Mouse (Mus musculus): ENCODE data around the gene Krt7.
A peak's percentile ranks its signal among the peaks of the same experiment; 100 is the strongest.

The Krt7 gene

DNA sequence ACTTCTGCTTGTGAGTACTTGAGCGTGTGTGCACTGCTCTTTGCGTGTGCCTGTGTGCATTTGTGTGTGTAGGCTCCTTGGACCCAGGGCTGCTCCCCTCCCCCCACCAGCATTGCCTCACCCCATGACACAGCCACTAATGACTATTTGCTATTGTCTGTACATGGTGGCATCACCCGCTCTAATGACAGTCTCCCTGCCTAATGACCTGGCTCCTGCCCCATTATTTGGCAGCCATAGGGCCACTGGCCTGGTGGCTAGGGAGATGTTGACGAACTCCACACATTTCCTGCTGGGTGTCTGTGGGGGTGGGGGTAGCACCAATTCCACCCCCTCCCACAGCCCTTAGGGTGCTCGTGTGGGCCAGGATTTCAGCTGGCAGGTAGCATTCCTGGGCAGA, 32.2 kb upstream of the Krt7 start:
- no peak for DNase-seq

GRCm38 (mm10) chr15:101381758-101382157, 29.1 kb upstream of the Krt7 start:
- DNase-seq, result no peak

DNA sequence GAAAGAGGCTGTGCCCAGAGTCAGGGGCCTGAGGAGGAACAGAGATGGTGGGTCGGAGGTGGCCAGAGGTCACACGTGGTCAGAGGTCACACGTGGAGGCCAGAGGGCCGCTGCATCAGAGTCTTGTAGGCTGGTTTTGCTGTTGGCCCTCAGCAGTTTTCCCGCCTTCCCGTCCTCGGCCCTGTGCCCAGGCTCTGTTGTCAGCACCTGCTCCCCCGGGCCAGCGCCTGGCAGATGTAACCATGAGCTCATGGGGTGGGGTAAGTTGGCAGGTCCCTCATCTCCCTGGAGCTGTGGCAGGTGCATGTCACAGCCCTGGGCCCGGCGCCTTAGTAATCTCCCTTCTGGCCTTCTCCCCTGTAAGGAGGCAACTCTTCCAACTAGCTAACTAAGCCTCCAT, 28.0 kb upstream of the Krt7 start:
- DNase-seq, result no peak

DNA sequence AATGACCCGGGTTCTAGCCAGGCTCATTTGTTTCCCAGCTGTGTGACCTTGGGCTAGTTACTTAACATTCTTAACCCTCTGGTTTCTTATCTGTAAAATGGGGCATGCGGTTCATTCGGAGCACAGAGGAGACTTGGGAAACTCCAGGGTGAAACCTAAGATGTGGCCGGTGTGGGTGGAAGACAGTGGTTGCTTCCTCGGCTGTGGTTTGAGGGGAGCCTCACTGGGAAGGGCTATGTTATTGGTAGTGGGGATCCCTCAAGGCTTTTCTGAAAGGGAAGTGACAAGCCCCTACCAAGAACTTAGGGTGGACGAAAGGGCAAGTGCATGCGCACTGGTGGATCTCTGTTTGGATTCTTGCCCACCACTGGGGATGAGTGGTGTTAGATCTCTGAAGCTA, 26.2 kb upstream of the Krt7 start:
- no peak for DNase-seq

DNA sequence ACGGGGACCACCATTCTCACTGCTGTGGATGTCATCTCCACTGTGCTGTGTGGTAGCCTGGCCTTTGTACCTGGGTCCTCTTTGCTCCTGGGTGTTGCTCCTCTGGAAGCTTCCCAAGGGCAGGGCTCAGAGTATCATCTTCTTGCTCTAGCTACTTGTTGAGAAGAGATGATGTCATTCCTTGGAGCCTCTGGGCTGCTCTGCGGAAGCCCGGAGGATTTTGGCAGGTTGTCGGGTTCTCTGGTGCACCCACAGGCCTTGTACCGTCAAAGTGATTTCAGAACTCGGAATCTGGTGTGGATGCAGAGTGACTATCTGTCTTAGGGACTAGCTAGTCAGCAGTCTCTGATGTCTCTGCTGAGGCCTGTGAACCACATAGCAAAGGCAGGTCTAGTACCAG, 25.8 kb upstream of the Krt7 start:
- no peak for DNase-seq

DNA sequence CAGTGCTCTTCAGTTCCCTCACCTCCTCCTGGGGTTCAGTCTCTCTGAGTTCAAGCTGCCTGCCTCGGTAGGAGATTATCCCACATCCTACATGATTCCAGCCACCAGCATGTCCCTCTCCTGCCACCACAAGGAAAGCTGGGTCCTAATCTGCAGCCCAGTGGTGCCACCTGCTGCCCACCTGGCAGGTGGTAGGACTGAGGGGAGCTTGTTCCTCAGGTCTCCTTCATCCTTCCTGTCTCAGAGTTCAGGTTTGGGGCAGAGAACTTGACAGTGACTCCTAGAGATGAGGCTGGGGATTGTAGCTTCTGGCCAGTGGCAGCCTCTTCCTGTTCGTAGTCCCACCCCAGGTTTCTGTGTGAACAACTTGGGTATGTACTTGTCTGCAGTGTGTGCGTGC, 23.7 kb upstream of the Krt7 start:
- peak; percentile 19 to 23 for DNase-seq

DNA sequence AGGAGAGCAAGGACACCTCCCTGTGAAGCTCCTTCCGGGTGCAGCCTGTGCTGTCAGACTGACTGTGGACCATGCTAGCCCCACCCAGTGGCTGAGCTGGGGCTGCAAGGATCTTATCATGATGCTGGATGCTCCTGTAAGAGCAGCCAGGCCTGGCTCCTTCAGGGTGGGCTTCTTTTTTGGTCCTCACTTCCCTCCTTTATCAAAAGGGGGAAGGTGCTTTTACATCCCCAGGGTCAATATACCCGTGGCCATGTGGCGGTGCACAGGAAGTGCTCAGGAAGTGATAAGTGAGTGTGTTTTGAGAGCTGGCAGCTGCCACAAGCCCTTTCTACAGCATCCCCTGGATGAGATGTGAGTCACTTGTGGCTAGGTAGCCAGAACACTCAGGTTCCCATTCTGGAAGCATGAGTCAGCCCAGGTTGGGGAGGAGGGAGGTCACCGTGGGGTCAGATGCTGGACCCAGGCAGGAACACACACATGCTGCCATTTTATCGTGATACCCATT, 22.8 kb upstream of the Krt7 start:
- peak; percentile 38 to 42 for DNase-seq

DNA sequence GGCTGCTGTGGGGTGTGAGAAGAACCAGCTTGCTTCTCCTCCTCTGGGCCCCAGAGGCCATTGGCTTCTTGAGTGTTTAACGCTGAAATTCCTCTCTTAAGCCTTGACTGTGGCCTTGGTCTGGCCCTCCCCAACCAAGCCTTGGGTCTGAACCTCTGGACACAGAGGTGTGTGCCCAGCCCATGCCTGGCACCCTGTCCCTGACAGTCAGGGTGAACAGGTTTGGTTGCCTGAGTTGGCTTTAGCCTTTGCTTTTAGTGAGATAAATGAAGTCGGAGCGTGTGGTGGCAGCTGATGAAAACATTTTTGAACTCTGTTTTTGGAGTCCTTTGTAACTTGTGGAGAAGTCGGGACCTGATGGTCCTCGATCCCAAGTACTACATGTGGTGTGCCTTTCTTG, 20.6 kb upstream of the Krt7 start:
- no peak for DNase-seq

DNA sequence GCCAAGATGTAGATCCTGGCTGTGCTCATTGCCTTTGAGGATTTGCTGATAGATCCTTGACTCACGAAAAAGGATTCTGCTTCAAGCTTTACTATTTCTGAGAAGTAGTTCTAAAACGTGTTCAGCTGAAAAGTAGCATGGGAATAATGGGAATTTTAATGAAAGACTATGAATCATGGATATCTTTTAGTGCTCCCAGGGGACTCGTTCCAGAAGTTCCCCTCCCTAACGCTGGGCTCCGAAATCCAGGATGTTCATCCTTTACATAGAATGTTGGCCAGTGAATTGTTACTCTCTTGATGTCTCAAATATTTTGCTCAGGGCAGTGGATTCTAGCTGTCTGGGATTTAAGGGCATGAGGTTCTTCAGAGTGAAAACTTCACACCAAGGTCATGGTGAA, 18.6 kb upstream of the Krt7 start:
- DNase-seq, result no peak

- DNase-seq, result no peak
Observed at GRCm38 (mm10) chr15:101394908-101395307, 15.9 kb upstream of the Krt7 start.

DNA sequence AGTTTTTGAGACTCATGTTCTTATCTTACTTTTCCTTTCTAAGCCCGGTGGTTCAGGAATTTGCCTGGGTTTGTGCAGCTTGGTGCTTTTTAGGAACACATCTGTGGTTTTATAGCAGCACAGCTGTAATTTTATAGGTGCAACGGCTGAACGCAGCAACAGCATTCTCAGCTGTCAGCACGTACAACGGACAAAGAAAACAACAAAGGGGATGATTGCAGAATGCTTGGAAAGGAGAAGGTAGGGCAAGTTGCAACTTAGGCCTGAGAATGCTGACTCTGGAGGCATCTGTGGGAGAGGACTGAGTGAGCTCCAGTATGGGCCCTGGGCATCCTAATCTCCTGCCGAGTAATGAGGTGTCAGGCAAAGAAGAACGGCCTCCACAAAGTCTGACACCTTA, 14.4 kb upstream of the Krt7 start:
- no peak for DNase-seq

GRCm38 (mm10) chr15:101396921-101397320, 13.9 kb upstream of the Krt7 start:
- DNase-seq, result no peak

DNA sequence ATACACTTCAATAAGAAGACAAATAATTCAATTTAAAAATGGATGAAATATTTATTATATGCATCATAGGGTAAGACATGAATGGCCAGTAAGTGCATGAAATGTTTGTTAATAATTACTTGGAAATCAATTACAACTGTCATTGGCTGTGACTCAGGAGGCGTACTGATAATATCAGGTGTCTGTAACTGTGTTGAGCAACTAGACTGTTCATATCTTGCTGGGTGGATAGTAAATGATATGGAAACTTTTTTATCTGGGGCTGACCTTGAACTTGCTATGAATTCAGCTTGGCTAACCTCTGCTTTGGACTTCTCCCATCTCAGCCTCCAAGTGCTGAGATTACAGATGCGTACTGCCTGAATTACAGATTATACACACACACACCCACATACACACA, 13.2 kb upstream of the Krt7 start:
- no peak for DNase-seq

DNA sequence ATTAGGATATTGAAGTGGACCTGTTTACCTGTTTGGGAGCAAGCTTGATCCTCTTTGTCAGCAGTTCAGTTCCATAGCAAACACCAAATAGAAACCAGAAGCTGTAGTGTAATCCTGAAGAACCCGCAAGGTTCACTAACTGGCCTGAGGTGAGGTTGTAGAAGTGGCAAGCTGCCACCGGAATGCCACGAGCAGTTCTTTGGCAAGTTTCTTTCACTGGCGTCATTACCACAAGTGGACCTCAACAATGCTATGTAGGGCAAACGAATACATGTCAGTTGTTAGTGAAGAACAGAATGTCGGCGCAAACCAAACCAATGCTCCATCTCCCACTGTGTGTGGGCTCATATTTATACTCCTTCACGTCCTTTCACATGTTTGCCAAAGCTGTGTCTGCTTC, 12.6 kb upstream of the Krt7 start:
- DNase-seq, result no peak

DNA sequence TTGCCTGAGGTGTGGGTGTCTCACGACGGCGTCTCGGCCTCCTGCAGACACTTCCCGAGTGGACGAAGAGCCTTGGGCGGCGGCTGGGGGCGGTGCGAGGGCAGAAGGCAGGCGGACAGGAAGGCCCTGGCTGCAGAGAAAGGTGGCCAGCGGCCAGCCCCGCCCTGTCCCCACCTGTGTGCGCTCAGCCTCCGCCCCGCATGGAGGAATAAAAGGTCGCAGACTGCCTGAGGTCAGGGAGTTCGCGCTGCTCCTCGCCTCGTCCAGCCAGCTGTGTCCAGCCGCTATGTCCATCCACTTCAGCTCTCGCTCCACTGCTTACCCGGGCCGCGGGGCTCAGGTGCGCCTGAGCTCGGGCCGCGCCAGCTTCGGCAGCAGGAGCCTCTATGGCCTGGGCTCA, 1.3 kb downstream of the Krt7 start:
- no peak for DNase-seq

DNA sequence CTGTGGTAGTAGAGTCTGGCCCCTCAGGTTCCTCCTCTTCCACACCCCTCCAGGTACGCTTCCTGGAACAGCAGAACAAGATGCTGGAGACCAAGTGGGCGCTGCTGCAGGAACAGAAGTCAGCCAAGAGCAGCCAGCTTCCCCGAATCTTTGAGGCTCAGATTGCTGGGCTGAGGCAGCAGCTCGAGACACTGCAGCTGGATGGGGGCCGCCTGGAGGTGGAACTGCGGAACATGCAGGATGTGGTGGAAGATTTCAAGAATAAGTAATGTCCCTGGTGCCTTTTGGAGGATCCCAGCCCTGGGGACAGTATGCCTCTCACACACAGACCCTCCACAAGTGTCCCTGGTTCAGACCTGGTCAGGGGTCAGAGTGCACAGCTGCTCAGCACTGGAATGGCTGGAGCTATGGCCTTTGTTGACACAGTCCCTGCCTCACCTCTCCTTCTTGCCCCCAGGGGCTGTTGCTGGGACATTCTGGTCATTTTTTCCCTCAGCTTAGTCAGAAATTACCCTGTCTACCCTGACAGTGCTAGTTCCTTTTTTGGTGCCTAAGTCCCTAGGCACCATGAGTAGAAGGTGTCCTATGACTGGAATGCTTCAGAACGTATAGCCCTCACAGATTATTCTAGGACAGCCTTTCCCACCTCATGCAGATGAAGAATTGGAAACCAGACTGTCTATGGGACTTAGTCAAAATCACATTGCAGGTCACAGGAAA, 3.2 kb downstream of the Krt7 start:
- no peak for DNase-seq

DNA sequence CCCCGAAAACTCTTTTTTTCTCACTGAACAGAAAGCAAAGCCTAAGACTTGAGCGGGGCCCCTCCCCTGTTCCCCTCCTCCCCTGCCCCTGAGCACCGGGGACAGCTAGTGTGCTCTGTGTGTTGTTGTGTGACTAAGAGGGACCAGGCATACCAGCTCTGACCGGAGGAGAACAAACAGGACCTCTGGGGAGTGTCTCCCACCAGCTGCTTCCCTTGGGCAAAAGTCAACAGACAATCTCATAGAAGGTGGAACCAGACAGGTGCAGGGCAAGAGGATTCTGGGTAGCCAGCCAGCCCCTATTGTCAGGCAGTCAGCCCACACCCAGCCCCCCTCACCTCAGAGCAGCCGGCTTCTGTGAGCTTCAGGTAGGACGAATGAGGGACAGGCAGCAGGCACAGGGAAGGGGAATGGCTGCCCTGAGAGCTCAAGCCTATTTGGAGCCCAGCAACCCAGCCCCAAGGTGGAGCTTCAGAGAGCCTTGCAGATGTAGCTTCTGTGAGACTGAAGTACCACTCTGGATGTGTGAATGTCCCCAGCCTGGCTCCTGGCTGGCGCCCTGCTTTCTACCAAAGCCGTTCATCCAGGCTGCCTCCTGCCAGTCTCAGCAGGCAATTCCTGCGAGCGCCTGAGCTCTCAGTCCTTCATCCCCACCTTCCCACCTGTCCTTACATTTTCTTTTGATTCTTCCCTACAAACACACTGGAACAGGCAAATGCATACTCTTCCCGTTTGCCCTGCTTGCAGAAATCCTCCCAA, 4.1 kb downstream of the Krt7 start:
- DNase-seq, result no peak

DNA sequence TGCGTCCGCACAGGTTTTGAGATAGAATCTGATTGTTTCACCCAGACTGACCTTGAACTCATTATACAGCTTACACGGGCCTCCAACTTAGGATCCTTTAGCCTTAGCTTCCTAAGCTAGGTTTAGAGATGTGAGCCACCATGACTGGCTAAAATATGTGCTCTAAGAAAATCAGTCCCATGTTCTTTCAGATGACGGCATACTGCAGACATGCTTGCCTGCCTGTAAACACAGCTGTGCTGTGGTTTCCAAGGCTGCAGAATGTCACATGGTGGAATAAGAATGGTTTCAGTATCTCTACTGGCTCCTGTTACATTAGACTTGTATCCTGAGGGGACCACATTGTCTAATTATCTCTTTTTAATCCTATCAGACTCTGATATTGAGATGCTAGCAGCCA, 8.1 kb downstream of the Krt7 start:
- DNase-seq, result no peak

- DNase-seq, result no peak
Observed at GRCm38 (mm10) chr15:101420903-101421302, 10.1 kb downstream of the Krt7 start.

DNA sequence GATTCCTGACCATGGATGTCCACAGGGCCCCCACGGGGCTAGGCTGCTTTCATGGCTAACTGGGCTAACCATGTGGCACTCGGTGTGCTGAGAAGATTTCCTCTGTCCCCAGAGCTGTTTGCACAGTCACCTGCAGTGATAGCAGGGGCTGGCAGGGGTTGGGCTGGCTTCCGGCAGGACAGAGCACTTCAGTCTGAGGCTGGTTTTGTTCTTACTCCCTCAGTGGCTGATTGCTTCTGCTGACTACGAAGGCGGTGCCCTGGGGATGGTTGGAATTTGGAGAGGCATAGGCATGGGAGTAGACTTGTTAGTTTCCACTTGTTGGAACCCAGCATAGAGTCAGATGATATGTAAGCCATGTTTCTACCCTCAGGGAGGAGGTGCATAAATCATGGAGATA, 14.1 kb downstream of the Krt7 start:
- no peak for DNase-seq

DNA sequence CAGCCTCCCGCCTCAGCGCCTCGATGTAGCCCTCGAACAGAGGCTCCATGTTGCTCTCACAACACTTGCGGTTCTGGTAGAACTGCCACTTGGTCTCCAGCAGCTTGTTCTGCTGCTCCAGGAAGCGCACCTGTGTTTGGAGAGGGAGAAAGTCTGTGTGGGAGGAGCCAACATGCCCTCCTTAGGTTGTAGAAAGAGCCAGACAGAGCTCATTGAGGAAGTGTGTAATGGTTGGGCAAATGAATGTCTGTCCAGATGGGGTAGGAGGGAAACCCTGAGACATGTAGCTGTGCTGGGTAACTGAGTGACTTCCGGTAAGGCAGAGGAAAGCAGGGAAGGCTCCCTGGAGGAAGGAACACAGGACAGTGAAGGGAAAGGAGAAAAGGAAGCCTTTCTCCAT, 25.8 kb downstream of the Krt7 start:
- no peak for DNase-seq

DNA sequence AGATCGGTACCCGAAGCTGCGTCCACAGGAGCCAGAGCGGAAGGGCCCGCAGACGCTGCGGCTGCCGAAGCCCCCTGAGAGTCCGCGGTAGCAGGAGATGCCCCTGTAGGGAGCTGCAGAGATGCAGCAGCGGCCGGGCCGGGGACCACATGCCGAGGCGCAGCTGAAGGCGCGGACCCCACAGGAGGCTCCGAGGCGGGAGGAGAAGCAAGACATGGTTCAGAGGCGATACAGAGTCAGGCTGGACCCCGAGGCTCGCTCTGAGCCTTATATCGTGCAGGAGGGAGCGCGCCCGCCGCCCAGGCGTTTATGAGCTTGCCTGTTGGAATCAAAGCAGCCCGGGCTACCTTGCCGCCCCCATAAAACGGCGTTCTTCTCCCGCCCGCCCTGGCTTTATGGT, 27.7 kb downstream of the Krt7 start, which contains the start of gene Krt87:
TSS of gene Krt87 (minus strand) at position 250 of the 400 bp plus-strand sequence.
- no peak for DNase-seq

- no peak for DNase-seq
Observed at GRCm38 (mm10) chr15:101440837-101441236, 30.0 kb downstream of the Krt7 start.

- no peak for DNase-seq
Observed at GRCm38 (mm10) chr15:101446572-101446971, 35.7 kb downstream of the Krt7 start.

DNA sequence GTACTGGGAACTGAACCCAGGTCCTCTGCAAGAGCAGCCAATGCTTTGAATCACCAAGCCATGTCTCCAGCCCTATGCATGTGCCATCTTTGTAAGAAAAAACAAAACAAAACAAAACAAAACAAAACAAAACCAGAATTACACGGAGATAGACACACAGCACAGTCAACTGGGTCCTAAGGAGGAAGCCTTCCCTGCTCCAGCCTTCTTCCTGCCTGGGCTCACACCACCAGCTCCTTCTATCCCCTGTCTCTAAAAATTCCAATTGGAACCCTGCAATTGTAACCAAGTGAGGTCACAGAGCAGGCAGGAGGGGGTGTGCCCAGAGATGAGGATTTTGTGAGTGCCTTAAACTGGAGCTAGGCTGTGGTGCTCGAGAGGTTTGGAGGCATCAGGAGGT, 36.6 kb downstream of the Krt7 start, which contains the start of gene Krt88:
TSS of gene Krt88 (plus strand) at position 301 of the 400 bp plus-strand sequence.
- no peak for DNase-seq

All from B cell, adult 2 months (primary cell).